Mouse (Mus musculus) embryo, embryonic 11.5 days (tissue): ENCODE data around the gene Uty.

ENCODE experiments used
- DNase-seq: peaks from one replicate; pipeline ENCODE4 v3.0.0-alpha.2; 2012; ENCODE audit warnings: low read depth, low spot score

The Uty gene

DNA sequence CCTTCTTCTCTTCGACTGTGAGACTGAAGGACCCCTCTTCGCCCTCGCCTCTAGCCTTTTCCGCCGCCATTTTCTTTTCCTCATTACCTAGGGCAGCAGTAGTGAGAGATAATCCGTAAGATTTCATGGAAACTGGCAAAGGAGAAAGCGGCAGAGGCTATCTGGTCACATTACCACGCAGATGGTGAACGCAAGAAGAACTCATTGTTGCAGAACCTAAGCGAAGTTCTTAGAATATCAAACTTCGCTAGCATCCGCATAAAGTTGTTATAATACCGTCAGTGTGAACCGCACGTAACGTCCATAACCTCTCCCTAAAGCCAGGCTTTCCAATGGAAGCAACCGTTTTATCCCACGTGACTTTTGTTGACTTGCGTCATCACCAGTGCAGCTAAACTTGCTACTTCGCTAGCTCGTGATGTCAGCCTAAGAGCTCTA is at the start of gene Uty:
Gene Uty, minus strand, starts transcription at position 334 of the 438 bp plus-strand sequence.
- DNase-seq: peak; percentile 34

DNA sequence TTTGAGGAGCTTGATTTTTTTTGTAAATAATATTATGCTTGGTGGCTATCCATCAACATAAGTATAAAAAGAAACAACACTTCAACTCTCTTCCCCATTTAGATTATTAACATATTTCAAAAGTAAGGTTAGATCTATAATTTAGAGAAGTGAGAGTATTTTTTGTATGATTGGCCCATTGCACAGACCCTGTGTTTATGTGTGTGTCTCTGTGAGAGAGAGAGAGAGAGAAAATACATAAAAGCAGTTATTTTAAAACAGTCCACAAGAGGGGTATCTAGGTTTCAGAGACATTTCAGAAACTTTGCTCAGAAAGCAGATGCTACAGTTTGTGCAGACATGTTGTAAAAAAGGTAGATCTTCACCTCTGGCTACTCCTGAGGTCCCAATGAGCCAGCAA is 48.1 kb upstream of the Uty start:
- DNase-seq: no peak

DNA sequence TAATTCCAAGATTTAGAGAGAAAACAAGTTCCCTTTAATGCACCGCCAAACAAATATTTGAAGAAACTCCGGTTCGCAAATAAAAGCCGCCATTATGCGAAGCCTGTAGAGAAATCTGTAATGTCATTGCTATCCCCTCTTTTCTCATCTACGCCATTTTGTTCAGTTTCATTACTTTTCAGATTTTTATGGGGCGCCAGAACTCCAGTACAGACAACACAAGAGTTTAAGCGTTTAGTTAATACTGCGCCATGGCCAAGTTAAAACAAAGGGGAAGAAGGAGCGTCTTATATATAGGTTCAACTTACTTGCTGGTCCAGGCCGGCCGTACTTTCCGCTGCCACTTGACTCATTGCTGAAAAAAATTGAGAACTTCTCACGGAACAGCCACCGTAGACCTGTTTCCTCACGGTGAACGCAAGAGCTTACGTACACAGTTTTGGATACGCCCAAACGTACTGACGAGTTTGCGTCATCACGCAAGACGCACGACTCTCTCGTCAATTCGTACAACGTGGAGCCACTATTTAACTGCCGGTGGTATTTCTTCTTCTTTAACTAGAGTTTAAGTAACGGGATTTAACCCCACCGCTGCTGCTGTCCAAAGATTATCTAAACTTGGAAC is 40.7 kb upstream of the Uty start, which contains the start of gene Ddx3y:
Gene Ddx3y, minus strand, starts transcription at position 459 of the 625 bp plus-strand sequence.
- peak; percentile 38 for DNase-seq

GRCm38 (mm10) chrY:1285735-1286134 is 40.2 kb upstream of the Uty start:
- DNase-seq: no peak

DNA sequence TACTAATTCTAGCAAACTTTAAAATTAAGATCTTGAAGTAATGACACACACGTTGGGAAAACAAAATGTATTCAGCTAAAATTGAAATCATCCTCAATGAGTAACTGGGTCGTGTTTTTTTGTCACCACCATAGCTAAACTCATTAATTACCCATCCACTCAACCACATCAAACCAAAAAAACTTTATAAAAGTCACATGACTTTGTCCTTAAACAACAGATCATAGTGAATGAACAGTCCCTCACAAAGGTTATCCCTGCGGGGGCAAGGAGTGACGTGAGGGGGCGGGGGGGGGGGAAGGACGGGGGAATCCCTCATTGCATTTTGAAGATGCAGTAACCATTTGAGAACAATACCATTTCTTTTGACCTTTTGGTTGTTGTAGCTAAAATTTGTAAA is 558 bp upstream of the Uty start:
- DNase-seq: no peak

GRCm38 (mm10) chrY:1244940-1245339 is 619 bp downstream of the Uty start:
- DNase-seq: no peak

DNA sequence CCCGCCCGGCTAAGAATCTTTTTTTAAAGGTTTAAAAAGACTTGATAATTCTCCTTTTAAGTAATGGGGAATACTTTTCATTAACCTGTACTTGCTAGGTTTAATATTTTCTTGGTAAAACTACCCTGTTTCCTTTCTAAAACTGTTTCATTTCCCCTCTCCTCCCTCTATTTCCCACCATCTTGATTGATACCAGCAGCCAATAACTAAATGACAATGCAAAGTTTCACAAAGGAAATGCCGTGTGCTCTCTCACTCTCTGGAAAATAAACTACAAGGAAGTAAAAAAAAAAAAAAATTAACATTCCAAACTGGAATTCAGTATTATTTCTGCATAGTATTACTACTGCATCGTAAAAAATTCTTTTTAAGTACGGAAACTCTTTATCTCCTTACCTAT is 1.1 kb downstream of the Uty start:
- no peak for DNase-seq

DNA sequence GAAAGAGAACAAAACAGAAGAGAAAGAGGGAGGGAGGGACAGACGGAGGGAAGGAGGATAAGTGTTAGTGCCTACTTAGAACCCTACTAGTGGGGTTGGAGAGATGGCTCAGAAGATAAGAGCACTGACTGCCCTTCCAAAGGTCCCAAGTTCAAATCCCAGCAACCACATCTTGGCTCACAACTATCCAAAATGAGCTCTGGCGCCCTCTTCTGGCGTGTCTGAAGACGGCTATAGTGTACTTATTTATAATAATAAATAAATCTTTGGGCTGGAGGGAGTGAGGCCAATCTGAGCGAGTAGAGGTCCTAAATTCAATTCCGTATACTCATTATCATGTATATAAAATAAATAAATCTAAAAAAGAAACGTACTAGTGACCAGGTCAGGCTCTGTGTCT is 25.6 kb downstream of the Uty start:
- DNase-seq: no peak

DNA sequence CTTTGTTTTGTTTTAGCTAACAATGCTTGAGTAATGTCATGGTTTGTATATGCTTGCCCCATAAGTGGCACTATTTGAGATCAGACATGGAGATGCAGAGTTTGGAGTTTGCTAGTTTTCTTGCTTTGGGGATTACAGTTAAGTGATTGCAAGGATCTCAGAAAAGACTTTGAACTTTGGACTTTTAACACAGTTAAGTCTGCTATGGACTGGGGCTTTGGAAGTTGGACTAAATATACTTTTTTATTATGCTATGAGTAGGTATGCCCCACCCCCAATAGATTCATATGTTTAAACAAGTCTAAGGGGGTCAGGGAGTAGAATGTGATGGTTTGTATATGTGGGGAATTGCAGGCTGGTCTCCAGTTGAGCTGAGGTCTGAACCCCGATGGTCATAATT is 67.1 kb downstream of the Uty start:
- no peak for DNase-seq

DNA sequence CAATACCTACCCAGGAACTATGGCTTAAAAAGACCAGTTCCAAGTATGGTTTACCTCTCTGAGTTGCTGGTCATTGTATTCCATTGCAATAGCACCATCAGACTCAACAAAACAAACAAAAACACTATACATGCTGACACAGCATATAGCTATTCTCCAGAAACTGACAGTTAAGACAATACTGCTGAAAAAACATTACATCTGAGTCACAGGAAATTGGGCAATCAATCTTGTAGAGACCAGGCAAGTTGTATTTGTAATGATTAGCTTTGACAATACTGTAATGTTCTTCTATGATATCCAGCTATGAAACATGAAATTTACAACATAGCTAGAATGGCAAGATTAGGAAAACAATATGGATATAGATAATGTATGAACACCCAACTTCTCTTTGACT is 82.5 kb downstream of the Uty start:
- no peak for DNase-seq

GRCm38 (mm10) chrY:1116153-1116552 is 129.4 kb downstream of the Uty start:
- DNase-seq: no peak

GRCm38 (mm10) chrY:1114016-1114415 is 131.5 kb downstream of the Uty start:
- no peak for DNase-seq
